Mouse (Mus musculus): ENCODE results near the gene Atf2.
"Not testable (repeated sequence)": the region's sequence is repeated elsewhere in the genome, so short reads cannot be mapped to it uniquely, and the experiment has no call there.

Atf2 gene

DNA sequence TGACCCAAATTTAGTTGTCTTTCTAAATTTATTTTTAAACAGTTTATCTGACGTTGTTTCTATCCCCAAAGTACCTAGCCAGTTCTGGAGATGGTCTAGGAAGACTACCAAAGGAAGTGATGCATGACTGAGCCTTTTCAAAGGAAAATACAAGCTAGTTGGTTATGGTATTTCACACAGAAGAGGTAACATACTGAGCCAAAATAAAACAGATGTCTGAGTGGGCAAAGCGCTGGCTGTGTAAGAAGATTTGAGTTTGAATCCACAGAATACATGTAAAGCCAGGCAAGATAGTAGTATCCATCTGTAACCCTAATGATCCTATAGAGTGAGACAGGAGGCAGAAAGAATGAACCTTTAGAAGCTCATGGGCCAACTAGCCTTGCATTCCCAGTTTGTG, 14.5 kb downstream of the Atf2 start:
- DNase-seq = no peak

DNA sequence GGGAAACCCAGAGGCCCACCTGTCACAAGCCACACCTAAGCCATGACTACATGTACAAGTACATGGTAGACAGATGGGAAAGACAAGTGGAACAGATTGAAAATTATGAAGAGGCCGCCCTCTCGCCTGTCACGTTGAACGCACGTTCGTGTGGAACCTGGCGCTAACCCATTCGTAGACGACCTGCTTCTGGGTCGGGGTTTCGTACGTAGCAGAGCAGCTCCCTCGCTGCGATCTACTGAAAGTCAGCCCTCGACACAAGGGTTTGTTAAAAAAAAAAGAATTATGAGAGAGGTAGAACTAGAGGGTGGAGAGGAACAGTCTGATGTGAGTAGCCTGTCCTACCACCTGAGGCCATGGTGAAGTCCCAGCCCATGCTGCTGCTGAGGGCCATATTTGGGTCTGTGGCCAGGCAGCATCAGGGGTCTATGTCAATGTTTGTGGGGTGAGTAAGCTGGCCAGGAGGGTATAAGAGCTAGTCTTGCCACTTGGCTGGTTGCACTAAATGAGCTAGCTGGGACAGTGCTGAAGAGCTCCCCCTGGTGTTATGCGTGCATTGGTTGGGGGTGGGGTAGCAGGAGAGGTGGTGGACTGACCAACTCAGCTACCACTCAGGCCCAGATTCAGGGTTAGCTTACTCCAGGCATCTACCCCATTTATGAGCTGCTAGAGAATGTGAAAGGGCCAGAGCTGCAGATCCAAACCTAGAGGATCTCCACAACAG, 24.5 kb downstream of the Atf2 start:
- DNase-seq = peak; percentile 65

DNA sequence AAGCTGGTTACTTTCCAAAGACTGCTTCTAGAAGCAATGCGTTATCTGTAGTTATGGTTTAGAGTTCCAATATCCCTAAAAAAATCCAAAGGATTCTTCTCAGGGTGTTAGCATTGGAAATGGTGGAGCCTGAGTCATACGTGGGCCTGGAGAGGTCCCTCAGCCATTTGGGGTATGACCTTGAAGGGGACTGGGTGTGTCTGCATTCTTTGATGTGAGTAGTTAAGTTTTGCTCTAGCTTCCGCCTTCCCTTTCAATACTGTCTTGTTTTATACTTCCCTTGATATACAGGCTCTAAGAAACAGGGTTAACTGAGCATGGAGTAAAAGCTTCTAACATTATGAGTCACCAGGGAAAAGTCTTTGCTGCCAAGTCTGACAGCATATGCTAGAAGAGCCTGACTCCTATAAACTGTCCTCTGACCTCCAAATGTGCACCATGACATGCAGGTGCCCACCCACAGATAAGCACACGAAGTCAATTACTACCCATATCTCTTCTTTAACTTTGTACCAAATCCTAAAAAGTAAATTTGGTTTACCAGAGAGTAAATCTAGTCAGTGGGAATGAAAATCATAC, 32.3 kb downstream of the Atf2 start:
- DNase-seq = no peak

DNA sequence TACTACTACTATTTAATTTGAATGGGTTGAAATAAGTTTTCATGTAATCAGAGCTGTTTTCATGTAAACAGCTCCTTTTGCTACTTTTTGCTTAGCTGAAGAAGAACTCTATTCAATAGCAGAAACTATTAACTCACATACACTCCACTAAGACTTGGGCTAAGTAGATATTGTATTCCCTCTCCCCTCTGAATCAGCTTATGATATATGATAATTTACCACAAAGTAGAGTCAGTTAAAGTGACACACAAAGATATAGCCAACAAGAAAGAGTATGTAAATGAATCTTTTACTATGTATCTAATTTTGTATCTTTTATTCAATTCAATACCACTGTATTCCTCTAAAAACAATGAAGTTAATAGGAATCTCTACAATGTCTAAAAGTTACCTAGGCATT, 35.1 kb downstream of the Atf2 start:
- no peak for DNase-seq

DNA sequence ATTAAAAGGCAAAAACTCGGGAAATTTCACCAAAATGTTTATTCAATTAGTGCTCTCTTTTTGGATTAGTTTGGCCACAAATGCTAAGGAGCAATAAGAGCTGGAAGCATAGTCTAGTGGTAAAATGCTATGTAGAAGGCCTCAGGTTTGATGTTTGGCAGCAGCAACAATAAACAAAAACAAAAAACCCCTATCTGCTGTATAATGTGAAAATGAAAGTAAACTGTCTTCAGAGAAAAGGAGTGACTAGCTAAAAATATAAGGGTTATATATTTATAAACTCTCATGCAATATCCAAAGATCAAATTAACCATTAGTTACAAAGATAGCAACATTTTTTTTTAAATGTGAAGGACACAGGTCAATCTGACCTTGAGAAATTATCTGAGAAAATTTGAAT, 36.2 kb downstream of the Atf2 start:
- DNase-seq = no peak

DNA sequence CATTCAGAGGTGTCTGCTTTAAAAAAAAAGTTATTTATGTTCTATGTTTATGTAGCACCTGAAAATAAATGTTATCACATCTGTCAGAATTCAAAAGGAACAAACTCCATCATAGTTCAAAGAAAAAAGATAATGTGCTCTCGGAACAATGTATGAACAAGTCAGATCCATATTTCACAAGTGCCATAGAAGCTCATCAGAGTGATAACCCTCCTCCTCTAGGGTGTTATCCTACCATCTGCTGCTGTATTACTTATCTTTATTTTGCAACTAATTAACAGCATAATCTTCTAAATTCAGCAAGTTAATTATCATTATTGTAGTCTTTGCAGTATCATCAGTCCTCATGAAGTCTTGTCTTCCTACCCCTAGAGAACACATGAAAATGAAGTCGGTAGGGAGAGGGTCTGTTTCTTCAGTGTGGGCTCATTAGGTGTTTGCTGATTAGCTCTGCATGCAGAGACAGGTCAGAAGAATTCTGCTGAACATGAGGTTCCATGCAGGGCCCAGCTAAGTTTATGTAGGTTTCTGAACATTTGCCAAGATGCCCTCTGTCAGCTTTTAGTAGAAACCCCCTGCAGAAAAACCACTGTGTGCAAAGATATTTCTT, 57.9 kb downstream of the Atf2 start:
- no peak for DNase-seq

DNA sequence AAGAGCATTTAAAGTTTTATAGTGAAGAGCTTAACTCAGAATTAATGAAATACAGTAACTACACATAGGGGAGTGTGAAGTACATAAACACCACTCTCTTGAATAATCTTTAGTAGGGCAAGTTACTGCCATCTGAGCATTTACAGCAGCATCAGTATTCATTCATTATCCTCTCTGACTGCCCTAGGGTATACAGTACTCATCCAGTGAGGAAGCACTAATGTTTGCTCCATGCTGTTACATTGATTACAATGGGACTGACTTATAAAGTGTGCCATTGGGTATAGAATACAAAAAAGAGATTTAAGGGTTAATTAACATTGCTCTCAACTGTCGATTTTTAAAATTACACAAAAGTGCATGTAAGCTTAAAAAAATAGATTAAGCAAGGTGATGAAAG, 59.2 kb downstream of the Atf2 start:
- DNase-seq = no peak

DNA sequence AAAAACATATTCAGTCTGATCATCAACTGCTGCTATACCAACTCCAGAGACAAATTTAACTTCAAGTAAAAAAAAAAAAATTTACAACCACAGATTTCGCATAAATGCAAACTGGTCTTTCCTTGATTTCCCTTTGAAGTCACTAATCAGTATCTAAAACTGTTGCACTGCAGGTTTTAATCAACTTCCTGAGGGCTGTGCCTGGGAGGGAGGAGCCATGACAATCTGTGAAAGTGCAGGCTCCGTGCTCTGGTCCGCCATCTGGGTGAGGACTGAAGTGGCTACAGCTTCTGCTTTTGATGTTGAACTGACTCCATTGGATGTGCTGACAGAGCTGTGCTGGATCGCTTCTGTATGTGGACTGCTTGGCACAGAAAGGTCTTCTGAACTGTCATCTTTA, 73.7 kb downstream of the Atf2 start:
- no peak for DNase-seq

DNA sequence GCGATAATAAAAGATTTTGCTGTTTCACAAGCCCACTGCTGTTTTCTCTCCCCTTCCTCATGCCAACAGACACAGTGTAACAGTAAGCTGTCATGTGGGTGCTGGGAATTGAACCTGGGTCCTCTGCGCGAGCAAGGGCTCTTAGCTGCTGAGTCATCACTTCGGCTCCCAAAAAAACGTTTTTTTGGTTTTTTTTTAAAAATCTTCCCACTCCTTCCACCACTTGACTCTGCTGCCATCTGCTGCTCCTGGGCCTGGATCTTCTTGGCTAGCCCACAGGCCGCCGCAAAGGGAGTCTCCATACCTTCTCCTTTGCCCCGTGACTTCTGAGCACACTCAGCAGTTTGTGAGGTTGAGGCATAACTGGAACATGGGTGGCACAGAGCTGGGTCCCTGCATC, 84.8 kb downstream of the Atf2 start:
- no peak for DNase-seq

DNA sequence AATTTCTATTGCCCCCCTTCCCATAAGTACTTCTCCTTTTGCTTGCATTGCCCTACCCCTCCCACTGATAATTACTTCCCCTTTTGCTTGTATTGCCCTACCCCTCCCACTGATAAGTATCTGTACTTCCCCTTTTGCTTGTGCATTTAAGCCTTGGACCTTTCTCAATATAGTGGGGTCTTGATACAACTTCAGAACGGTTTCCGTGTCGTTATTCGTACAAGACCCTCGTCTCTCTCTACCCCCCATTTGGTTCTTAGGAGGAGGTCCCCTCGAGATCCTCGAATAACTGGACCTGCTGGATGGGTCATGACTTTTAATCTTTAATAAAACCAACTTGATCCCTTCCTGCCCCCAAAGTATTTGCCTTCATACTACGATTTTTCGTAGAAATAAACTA, 92.3 kb downstream of the Atf2 start:
- not testable (repeated sequence) for DNase-seq

DNA sequence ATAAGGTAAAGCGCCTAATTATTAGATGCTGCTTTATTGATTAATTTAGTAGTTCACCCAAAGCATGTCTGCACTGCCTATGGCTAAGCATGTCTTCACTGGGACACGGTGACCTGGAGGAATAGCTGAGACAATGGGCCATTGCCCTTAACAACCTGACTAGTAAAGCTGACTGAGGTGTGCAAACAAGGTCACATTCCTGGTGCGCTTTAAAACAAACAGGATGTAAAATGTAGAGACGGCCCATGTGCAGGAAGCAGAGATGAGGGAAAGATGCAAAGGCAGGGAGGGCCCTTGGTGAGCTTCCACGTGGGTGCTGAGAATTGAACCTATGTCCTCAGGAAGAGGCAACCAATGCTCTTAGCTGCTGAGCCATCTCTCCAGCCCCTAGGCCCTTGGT, 93.7 kb downstream of the Atf2 start:
- no peak for DNase-seq

DNA sequence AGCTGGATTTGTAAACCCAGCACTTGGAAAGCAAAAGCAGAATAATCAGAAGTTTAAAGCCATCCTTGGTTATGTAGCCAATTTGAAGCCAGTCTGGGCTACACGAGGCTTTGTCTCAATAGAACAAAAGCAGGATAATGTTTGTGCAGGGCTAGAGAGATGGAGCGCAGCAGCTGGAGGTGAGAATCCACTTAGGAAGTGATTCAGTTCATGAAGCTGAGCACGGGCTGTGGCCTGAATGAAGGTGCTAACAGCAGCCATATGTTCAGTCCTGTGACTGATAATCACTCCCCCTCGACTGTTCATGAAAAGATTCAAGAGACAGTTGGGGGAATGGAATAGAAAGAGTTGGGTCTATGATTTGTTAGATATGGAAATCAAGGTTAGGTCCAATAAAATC, 94.3 kb downstream of the Atf2 start:
- DNase-seq = no peak

DNA sequence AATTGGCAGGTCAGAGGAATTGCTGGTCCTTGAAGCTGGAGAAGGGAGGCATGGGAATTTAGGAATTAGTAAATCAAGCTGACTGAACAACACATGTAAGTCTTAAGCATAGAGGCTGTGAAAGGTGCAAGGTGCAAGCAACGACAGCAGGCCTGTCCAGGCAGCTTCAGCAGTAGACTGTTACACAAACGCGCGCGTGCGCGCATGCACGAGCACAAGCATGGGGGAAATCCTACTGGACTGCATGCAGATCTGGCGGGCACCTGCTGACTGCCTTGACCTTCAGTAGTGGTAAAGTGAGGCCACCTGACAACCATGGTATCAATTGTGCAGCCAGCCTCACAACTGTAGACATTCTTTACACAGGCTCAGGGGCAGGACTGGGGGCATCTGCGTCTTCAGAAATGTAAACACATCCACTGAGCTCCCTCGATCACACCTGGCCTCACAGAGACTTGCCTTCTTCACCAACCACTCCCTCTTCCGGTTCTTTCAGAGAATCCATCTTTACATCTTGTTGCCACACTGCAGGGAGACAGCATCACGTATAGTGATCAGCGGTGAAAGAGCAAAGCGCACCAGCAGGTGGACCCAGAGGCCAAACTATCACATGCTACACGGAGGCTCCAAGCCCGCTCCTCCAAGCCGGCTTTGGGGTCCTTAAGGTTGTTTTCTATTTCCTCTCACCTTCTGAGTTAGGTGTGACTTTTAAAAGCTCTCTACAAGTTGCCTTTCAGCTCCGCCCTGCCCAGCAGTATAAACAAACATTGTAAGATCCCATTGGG, 100.4 kb downstream of the Atf2 start:
- no peak for DNase-seq

DNA sequence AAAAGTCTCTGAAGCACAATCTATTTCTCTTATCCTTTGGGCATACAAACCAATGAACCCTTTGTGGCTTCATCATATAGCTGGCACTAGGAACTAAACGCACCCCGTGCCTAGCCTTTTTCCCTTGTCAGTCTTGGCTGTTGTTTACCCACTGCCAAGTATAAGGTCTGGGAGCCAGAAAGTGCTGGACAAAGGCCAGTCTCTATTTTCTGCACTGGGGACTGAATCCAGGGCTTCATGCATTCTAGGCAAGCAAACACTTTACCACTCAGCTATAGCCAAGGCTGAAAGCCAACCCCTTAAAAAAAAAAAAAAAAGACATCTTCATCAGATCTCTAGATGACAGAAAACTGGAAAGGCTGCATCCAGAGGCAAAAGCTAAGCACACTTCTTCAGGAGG, 102.1 kb downstream of the Atf2 start:
- no peak for DNase-seq

DNA sequence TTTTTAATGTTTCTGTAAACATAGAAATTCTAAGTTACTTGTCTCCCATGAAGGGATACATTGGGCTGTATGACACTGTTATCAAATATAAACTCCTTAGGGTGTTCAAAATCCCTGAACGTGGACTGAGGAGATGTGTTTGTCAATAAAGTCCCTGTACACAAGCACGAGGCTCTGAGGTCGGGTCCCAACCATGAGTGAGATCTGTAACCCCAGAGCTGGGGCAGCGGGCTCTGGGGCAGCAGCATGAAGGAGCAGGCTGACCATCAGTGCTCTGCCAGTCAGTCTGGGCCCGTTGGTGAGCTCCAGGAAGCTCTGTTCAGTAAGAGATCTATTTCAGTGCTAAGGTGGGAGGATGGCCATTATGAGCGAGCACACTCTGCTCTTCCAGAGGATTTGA, 104.0 kb downstream of the Atf2 start:
- no peak for DNase-seq

DNA sequence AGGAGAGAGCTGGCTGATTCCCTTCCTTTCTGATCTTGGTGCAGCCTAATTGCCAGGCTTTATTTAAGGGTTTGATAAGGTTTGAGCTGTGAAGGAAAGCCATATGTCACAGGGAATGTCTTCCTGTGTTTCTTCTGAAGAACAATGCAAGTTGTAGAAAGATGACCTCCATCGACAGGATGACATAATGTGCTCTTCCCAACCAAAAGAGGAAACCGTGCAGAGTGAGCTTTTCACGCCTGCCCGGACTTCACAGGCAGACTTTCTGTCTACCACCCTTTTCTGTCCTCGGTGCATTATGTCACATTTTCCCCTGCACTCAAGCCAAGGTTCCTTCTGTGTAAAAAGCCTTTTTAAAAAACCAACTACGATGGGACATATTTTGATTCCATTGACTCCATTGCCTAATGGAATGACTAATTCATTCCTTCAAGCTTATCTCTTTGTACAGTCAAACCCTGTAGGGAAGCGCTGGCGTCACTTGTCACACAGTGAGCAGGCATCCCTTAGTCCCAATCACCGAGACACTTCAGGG, 110.0 kb downstream of the Atf2 start:
- no peak for DNase-seq

DNA sequence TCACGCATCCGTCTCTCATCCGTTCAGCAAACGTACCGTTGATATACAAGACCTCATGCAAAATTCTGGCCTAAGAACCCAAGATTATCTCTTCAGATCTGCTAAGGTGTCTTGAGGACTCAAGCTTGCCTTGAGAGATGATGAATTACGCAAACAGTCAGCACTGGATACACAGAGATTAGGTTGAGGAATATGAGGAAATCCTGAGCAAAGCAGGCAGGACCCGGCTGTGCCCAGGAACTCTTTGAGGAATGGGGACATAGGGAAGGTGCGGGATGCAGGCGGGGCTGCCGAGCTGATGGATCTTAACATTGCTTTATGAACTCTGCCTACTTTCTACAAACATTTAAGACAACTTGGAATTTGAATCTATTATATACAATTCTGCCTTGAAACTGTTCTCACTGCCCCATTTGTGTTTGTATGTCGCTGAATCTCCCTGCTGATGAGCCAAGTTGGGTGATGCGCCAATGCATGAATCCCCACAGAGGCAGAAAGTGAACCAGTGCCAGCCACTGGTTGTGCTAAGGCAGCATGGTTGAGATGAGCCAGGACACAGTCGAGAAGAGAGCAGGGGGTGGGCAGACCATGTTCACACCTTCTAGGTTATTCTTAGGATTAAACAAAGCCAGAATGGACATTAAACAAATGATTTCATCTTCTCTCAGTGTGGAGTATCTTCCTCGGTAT, 112.0 kb downstream of the Atf2 start:
- peak; percentile 9 for DNase-seq

DNA sequence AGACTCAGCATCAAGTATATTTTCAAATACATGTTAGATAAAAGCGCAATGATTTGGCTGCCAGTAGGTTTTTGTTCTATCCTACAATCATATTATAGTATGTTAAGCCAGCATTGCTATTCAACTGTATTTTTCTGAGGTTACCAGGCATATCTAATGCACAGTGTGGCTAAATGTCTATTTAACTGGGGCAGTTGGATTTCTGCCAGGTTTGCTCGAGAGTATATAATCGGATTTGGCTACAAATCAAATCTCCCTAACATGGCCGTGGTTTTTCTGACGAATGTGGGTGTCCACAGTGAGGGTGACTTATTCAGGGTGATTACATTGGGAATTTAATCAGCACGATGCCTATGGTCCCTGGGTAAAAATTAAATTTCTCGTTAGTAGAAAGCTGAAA, 112.6 kb downstream of the Atf2 start:
- DNase-seq = no peak

DNA sequence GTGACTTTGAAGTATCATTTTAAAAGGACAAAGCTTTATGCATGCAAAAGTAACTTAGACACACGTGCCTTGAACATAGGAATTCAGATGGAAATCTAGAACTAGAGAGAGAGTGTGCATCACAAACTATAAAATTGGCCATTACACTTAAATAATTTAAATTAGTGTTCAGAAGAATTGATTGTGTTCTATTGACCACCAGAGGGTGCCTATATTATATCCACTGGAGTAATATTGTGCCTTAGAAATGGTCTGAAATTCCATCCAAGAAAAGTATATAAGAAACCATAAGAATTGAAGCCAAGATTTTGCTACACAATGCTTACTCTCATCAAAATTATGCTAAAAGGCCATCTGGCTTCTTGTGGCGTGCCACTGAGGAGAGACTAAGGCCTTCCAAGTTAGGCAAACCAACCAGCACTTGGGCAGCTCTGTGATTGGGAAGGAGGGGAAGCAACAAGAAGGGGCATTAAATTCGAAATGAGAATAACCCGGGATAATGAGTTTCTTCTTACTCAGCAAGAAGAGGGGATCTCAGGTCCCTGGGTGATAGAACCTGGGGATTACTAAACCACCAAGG, 113.3 kb downstream of the Atf2 start:
- no peak for DNase-seq

DNA sequence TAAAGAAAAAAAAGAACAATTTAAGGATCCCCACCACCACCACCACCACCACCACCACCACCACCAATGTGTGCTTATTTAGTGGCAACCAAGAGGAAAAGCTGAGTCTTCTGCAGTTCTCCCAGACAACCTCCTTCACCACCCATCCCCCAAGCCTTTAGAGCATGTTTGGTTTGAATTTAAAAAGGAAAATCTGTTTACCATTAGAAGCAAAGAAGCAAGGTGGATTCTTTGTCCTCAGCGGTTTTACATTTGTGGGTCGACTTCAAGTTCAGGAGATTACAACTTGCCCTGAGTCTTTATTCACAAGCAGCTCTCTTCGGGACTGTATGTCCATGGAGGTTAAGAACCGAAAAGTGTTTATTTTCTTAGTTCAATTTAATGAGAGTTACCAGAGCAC, 115.5 kb downstream of the Atf2 start:
- no peak for DNase-seq

DNA sequence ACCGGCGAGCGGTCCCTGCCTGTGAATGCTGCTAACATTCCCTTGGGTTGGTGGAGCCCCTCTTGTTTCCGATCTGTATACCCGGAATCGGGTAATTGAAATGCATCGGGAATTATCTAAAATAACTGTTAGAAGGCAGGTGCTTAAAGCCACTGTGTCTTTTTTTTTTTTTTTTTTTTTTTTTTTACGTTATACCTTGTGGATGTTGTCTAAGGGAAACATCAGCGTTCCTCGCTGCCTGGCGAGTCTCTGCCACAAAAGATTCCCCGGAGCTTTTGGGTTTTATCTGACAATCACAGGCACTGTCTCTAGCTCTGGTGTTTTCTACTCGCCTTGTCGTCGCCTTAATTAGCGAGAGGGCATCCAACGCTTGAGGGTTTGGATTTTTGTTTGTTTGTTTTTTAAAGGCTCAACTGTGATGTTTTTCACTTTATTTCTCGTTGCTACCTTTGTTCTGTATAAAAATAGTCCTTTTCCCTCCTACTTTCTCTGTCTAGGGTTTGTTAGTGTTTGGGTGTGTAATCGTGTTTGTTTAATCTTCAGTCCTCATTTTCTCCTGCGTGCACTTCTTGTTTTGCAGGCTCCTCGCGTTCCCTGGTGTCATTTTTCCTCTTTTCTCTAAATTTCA, 116.6 kb downstream of the Atf2 start:
- no peak for DNase-seq
